Mouse (Mus musculus) stomach, embryonic 14.5 days (tissue): Measurements from ENCODE around the gene Ddah1. TPM values are rescaled to one million over a fixed set of nuclear protein-coding genes. Genes with fewer than 3 reads are reported as not detected.

Experiments
- ATAC-seq: fragments of 200-750 bp; cut with Nextera tagmentation; 2 replicates; pipeline ENCODE4 v1.8.0; 2017; ENCODE audit warnings: low read depth, moderate TSS enrichment; ENCODE audit not compliant: insufficient number of reproducible peaks, insufficient read depth, low FRiP score
- H3K27ac ChIP-seq: fragments of 300-500 bp; sonication (generic); 2 replicates; pipeline ENCODE4 v1.5.1; 2014; ENCODE audit warnings: mild to moderate bottlenecking, low read length, moderate library complexity, mixed read lengths
- H3K27me3 ChIP-seq: fragments of 300-500 bp; sonication (generic); 2 replicates; pipeline ENCODE4 v1.6.1; 2014; ENCODE audit warnings: low read length, control low read depth, mixed read lengths; ENCODE audit not compliant: control insufficient read depth, insufficient read depth
- H3K36me3 ChIP-seq: fragments of 300-500 bp; sonication (generic); 2 replicates; pipeline ENCODE4 v1.6.1; 2014; ENCODE audit warnings: mild to moderate bottlenecking, control low read depth, low read length, moderate library complexity, mixed read lengths; ENCODE audit not compliant: control insufficient read depth, insufficient read depth
- H3K4me1 ChIP-seq: fragments of 300-500 bp; sonication (generic); 2 replicates; pipeline ENCODE4 v1.6.1; 2014; ENCODE audit warnings: low read length, control low read depth, mixed read lengths; ENCODE audit not compliant: control insufficient read depth, insufficient read depth
- H3K4me2 ChIP-seq: fragments of 300-500 bp; sonication (generic); replicated peaks from 2 replicates; pipeline ENCODE4 v1.6.1; 2014; ENCODE audit warnings: low read depth, low read length, control low read depth
- H3K4me3 ChIP-seq: fragments of 300-500 bp; sonication (generic); 2 replicates; pipeline ENCODE4 v1.5.1; 2014; ENCODE audit warnings: low read depth, low read length, control low read depth
- H3K9ac ChIP-seq: fragments of 300-500 bp; sonication (generic); replicated peaks from 2 replicates; pipeline ENCODE4 v1.6.1; 2014; ENCODE audit warnings: low read depth, mild to moderate bottlenecking, control low read depth, low read length, moderate library complexity, mixed read lengths
- H3K9me3 ChIP-seq: fragments of 300-500 bp; sonication (generic); 2 replicates; pipeline ENCODE4 v1.6.1; 2016; ENCODE audit warnings: low read depth, low read length, control low read depth; ENCODE audit not compliant: control insufficient read depth
- WGBS: fragments of 180-500 bp; shearing (Covaris S2); extraction: QIAGEN DNeasy Blood & Tissue Kit; methylation state at CpG from one replicate; pipeline ENCODE4 v1.1.7; 2014; 5-methylcytosine and 5-hydroxymethylcytosine counted together
- polyA plus RNA-seq: library from polyadenylated mRNA; unstranded; fragments of >200 nt; fragmentation: Nextera tagmentation; extraction: Ambion mirVana; gene quantifications from 2 replicates; pipeline ENCODE4 v1.2.1, GENCODE M21; 2014

Ddah1 gene
- polyA plus RNA-seq, 1 experiment from 2014 or later = 24.0 TPM

DNA sequence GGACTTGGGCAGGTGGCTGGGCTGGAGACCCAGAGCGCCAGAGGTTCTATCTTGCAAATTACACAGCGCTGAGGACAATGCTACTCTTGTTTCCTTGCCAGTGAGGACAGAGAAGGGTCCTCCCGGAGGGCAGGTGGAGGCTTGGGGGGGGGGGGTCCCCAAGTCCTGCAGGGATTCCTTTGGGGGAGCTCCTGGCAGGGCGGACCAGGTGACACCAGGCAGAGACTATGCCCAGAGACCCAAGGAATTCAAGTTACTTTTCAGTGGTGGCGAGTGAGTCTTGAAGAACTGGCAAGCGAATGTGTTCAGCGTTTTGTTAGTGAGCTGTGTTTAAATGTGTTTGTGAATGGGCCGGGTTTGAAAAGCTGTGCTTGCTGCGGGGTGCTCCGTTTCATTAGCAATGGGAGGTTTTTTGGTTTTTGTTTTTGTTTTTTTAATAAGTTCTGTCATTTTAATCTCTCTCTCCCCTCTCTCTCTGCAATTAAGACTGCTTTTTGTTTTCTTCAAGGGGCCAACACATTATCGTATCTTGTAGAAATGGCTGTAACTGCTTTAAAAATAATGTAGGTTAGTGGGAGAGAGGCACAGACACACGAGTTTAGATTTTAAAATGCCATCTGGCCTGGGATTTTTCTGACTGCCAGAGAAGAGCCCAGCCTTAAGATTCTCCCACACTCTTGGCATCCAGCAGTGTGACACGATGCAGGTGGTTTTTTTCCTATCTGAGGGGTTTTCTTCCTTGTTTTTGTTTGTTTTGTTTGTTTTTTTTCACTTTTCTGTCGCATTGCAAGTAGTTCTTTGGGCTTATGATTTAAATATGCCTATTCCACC, 1.1 kb downstream of the Ddah1 start:
- WGBS = 22% methylated on average over 14 of the region's 14 CpGs
- peak overlapping the region; percentile 41; the same call in 1 of the 2 replicates for H3K9ac ChIP-seq
- ATAC-seq = no peak
- H3K36me3 ChIP-seq = no peaks in the 10 kb centered on the region
- H3K27me3 ChIP-seq = 0 out of 2 replicates have a peak, but pooled peaks cover 2% of the 10 kb centered on the region
- peak overlapping the region; percentile 62 for H3K4me3 ChIP-seq
- no peaks in the 10 kb centered on the region for H3K9me3 ChIP-seq
- H3K27ac ChIP-seq = no peak overlapping the region
- peaks cover 10% of the 10 kb centered on the region; the same call in 1 of the 2 replicates for H3K4me1 ChIP-seq
- H3K4me2 ChIP-seq = peak overlapping the region; percentile 99

- no peak overlapping the region for H3K4me2 ChIP-seq
- no peaks in the 10 kb centered on the region for H3K9me3 ChIP-seq
- H3K4me1 ChIP-seq = peaks cover 10% of the 10 kb centered on the region; the same call in 1 of the 2 replicates
- 90% methylated on average over 3 of the region's 3 CpGs for WGBS
- ATAC-seq = no peak
- no peak overlapping the region for H3K27ac ChIP-seq
- no peak overlapping the region for H3K9ac ChIP-seq
- H3K4me3 ChIP-seq = no peak overlapping the region
- H3K27me3 ChIP-seq = 0 out of 2 replicates have a peak, but pooled peaks cover 2% of the 10 kb centered on the region
- no peaks in the 10 kb centered on the region for H3K36me3 ChIP-seq
Observed at GRCm38 (mm10) chr3:145760547-145760946, 2.1 kb downstream of the Ddah1 start.

GRCm38 (mm10) chr3:145761501-145762170, 3.2 kb downstream of the Ddah1 start:
- Histone ChIP-seq H3K4me3 (no peak overlapping the region), H3K4me2 (no peak overlapping the region), H3K9ac (no peak overlapping the region), H3K27ac (no peak overlapping the region), H3K36me3 (no peaks in the 10 kb centered on the region), H3K9me3 (no peaks in the 10 kb centered on the region), H3K27me3 (0 out of 2 replicates have a peak, but pooled peaks cover 2% of the 10 kb centered on the region), H3K4me1 (peaks cover 10% of the 10 kb centered on the region; the same call in 1 of the 2 replicates)
- 69% methylated on average over 3 of the region's 3 CpGs for WGBS
- no peak for ATAC-seq

DNA sequence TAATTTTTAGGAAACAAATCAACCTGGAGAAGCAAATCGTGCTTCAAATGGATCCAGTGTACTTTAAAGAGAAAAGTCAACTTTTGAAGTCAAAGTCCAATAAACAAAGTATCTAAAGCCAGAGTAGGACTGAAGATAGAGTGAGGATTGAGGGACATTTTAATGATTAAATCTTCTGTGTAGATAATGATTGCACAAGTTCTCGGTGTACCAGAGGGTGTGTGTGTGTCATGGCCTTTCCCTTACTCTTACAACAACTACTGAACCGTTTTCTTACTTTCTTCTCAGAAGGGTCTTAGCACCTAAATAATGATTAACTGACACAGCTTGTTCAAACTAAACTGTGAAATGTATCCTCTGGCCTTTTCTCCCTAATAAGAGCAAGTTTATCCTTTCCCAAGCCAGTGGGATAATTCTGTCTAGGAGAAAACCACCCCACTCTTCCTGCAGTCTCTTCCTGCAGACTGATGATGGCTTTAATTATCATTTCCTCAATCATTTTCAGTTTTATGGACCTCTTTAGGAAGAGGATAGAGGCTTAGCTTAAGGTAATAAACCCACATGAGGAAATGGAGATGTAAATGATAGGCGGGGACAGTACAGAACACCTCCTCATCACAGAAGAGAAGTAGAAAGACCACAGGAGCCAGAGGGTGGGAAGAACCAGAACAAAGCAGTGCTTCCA, 4.6 kb downstream of the Ddah1 start:
- Histone ChIP-seq H3K36me3 (no peaks in the 10 kb centered on the region), H3K27ac (no peak overlapping the region), H3K4me3 (no peak overlapping the region), H3K4me2 (no peak overlapping the region), H3K4me1 (peaks cover 10% of the 10 kb centered on the region; the same call in 1 of the 2 replicates), H3K9me3 (no peaks in the 10 kb centered on the region), H3K27me3 (0 out of 2 replicates have a peak, but pooled peaks cover 2% of the 10 kb centered on the region), H3K9ac (no peak overlapping the region)
- ATAC-seq = no peak
- 66% methylated on average over 4 of the region's 4 CpGs for WGBS

DNA sequence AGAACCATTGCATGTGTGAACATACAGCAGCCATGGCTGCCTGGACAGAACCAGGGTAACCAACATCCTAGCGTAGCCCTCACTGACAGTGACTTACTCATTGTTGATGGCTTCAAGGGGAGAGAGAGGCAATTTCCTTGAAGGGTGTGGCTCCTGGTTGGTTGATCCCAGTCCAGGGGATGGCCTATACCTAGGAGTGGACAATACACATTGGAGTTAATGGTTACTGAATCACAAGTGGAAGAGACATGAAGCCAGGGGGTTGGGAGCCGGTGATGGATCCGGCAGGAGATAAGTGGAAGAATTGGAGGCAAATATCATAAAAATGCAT, 5.1 kb downstream of the Ddah1 start:
- WGBS = 95% methylated on average over 3 of the region's 3 CpGs
- H3K27me3 ChIP-seq = 0 out of 2 replicates have a peak, but pooled peaks cover 2% of the 10 kb centered on the region
- H3K9ac ChIP-seq = no peak overlapping the region
- H3K27ac ChIP-seq = no peak overlapping the region
- no peaks in the 10 kb centered on the region for H3K9me3 ChIP-seq
- no peak overlapping the region for H3K4me2 ChIP-seq
- no peak for ATAC-seq
- H3K36me3 ChIP-seq = no peaks in the 10 kb centered on the region
- no peak overlapping the region for H3K4me3 ChIP-seq
- H3K4me1 ChIP-seq = peaks cover 8% of the 10 kb centered on the region; the same call in 1 of the 2 replicates

DNA sequence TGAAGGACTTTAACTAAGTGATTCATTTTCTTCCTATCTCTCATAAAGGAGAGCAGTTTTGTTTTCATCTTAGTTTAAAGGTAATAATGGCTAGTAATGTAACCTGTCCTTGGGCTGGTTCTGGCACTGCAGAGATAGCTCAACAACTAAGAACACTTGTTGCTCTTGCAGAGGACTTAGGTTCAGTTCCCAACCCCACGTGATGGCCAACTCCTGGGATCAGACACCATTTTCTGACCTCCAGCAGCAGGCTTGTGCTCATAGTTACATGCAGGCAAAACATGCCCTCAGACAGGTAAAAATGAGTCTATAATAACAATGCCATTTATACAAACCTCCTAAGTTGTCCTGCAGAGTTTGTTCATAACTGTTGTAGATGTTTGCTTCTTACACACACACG, 5.9 kb downstream of the Ddah1 start:
- no peak for ATAC-seq
- Histone ChIP-seq H3K9ac (no peak overlapping the region), H3K27me3 (no peaks in the 10 kb centered on the region), H3K36me3 (no peaks in the 10 kb centered on the region), H3K27ac (no peak overlapping the region), H3K4me1 (peaks cover 3% of the 10 kb centered on the region; the same call in 1 of the 2 replicates), H3K4me2 (no peak overlapping the region), H3K9me3 (no peaks in the 10 kb centered on the region), H3K4me3 (no peak overlapping the region)
- WGBS = 73% methylated on average over 2 of the region's 2 CpGs

- Histone ChIP-seq H3K9me3 (no peaks in the 10 kb centered on the region), H3K27me3 (no peaks in the 10 kb centered on the region), H3K9ac (no peak overlapping the region), H3K4me2 (no peak overlapping the region), H3K36me3 (no peaks in the 10 kb centered on the region), H3K4me3 (no peak overlapping the region), H3K27ac (no peak overlapping the region), H3K4me1 (no peaks in the 10 kb centered on the region)
- ATAC-seq = no peak
- 92% methylated on average over 4 of the region's 4 CpGs for WGBS
Observed at GRCm38 (mm10) chr3:145768439-145768838, 10.0 kb downstream of the Ddah1 start.

- ATAC-seq = no peak
Observed at GRCm38 (mm10) chr3:145773384-145773783, 14.9 kb downstream of the Ddah1 start.

More at GRCm38 (mm10) chr3:145773384-145773783, 14.9 kb downstream of the Ddah1 start:
- H3K4me2 ChIP-seq = no peak overlapping the region
- no peaks in the 10 kb centered on the region for H3K36me3 ChIP-seq
- H3K27ac ChIP-seq = no peak overlapping the region
- no peaks in the 10 kb centered on the region for H3K4me1 ChIP-seq
- no peaks in the 10 kb centered on the region for H3K27me3 ChIP-seq
- no peaks in the 10 kb centered on the region for H3K9me3 ChIP-seq
- 83% methylated on average over 9 of the region's 9 CpGs for WGBS
- H3K9ac ChIP-seq = no peak overlapping the region
- no peak overlapping the region for H3K4me3 ChIP-seq
